In genomic region chr4:54947056-54947990, GRCm38 (mm10) we compare ENCODE assay signal across 8 mouse cellular contexts. TPM values are rescaled to one million over a fixed set of nuclear protein-coding genes. Genes with fewer than 3 reads are reported as not detected.
DNase-seq lines count a peak whose midpoint lies in the region; ATAC-seq and TF ChIP-seq lines count a peak whose summit lies in the region.

No protein-coding gene starts in this region.

- H3K9ac ChIP-seq in ES-Bruce4 (ENCODE audit: low read depth, poor library complexity, severe bottlenecking), result peak overlapping the region; percentile 89
- H3K9ac ChIP-seq in heart, embryonic 15.5 days, result peak overlapping the region; percentile 81
- H3K9ac ChIP-seq in midbrain, embryonic 11.5 days (ENCODE audit: low read length), result peak overlapping the region; percentile 95

- H3K4me3 ChIP-seq in ES-Bruce4 (ENCODE audit: low read depth, low read length), result peak overlapping the region; percentile 98
- peak overlapping the region; percentile 82 for H3K4me3 ChIP-seq in heart, embryonic 15.5 days
- peak overlapping the region; percentile 93 for H3K4me3 ChIP-seq in midbrain, embryonic 11.5 days (ENCODE audit: low read depth, low read length)

- H3K4me1 ChIP-seq in ES-Bruce4 (ENCODE audit: control insufficient read depth, insufficient read depth, low read length), result no peaks in the 10 kb centered on the region
- H3K4me1 ChIP-seq in heart, embryonic 15.5 days (replicated peaks), result peaks cover 19% of the 10 kb centered on the region; the same call in 1 of the 2 replicates
- peaks cover 13% of the 10 kb centered on the region for H3K4me1 ChIP-seq in midbrain, embryonic 11.5 days (ENCODE audit: control insufficient read depth, insufficient read depth, low read length)

- TF ChIP-seq EP300 in ES-Bruce4 (IDR thresholded peaks at IDR 0.05; ENCODE audit: insufficient read depth, low read depth, low read length), result no peak

- no peaks in the 10 kb centered on the region for H3K27me3 ChIP-seq in ES-Bruce4 (ENCODE audit: control insufficient read depth, insufficient read depth, low read length, poor library complexity, severe bottlenecking)
- H3K27me3 ChIP-seq in heart, embryonic 15.5 days, result no peaks in the 10 kb centered on the region
- no peaks in the 10 kb centered on the region for H3K27me3 ChIP-seq in midbrain, embryonic 11.5 days (ENCODE audit: control insufficient read depth, insufficient read depth, low read length)

- ATAC-seq in heart, embryonic 15.5 days (replicated peaks; ENCODE audit: insufficient number of reproducible peaks, insufficient read depth, low FRiP score, low read depth), result no peak
- ATAC-seq in midbrain, embryonic 11.5 days (ENCODE audit: low FRiP score), result peak; percentile 64

- H3K9me3 ChIP-seq in ES-Bruce4 (replicated peaks; ENCODE audit: control insufficient read depth, insufficient read depth, low read length, poor library complexity, severe bottlenecking), result no peaks in the 10 kb centered on the region
- no peaks in the 10 kb centered on the region for H3K9me3 ChIP-seq in heart, embryonic 15.5 days (replicated peaks)
- H3K9me3 ChIP-seq in midbrain, embryonic 11.5 days (ENCODE audit: control insufficient read depth, low read length), result no peaks in the 10 kb centered on the region

- TF ChIP-seq CTCF in ES-Bruce4 (IDR thresholded peaks at IDR 0.05; ENCODE audit: low read depth, low read length), result no peak

- peak; percentile 59 to 90 for DNase-seq in adrenal gland, adult (ENCODE audit: inconsistent age in 2 of 2, low spot score in 1 of 2)
- DNase-seq in adrenal gland, adult 8-10 months, result no peak
- DNase-seq in embryo, embryonic 10 days (ENCODE audit: low spot score), result peak; percentile 75
- DNase-seq in kidney, postnatal 25 days, result peak; percentile 34 to 48
- peak; percentile 97 for DNase-seq in midbrain, embryonic 11.5 days (ENCODE audit: low spot score, missing footprints)
- DNase-seq in testis, postnatal 10 days (ENCODE audit: low spot score), result peak; percentile 58

- TF ChIP-seq POLR2A in ES-Bruce4 (IDR thresholded peaks at IDR 0.05; ENCODE audit: insufficient read depth, low read length), result no peak

- WGBS in heart, embryonic 15.5 days, result 0% methylated on average over 31 of the region's 35 CpGs
- WGBS in midbrain, embryonic 11.5 days, result under 1% methylated on average over 31 of the region's 35 CpGs

- no peaks in the 10 kb centered on the region; the same call in none of the 2 replicates for H3K36me3 ChIP-seq in ES-Bruce4 (ENCODE audit: control insufficient read depth, insufficient read depth, low read length, poor library complexity, severe bottlenecking)
- H3K36me3 ChIP-seq in heart, embryonic 15.5 days, result no peaks in the 10 kb centered on the region
- H3K36me3 ChIP-seq in midbrain, embryonic 11.5 days (ENCODE audit: control insufficient read depth, insufficient read depth, low read length), result no peaks in the 10 kb centered on the region

- peak overlapping the region; percentile 91 for H3K27ac ChIP-seq in ES-Bruce4 (ENCODE audit: insufficient read depth, low read length)
- peak overlapping the region; percentile 94 for H3K27ac ChIP-seq in heart, embryonic 15.5 days
- H3K27ac ChIP-seq in midbrain, embryonic 11.5 days (ENCODE audit: low read depth, low read length), result peak overlapping the region; percentile 98

- H3K4me2 ChIP-seq in heart, embryonic 15.5 days, result peak overlapping the region; percentile 97
- peak overlapping the region; percentile 81 for H3K4me2 ChIP-seq in midbrain, embryonic 11.5 days

RNA-seq across cellular contexts. Expression of gene Zfp462, which starts 2.5 kb away (rescaled TPM):
- 10 to 100 TPM; 43.7 to 73.9 (median 58.2) TPM for total RNA-seq in adrenal gland, adult 8-10 months (2022)
- polyA plus RNA-seq in ES-Bruce4 (2011; ENCODE audit: insufficient read depth, insufficient read length, low read depth, missing spikeins), result 124 and 134 TPM in 2 replicates
- polyA plus RNA-seq in heart, embryonic 15.5 days (2015; fragmentation: Nextera tagmentation; extraction: Ambion mirVana), result 1.8 and 2.0 TPM in 2 replicates
- 18.7 and 20.2 TPM in 2 replicates for polyA plus RNA-seq in midbrain, embryonic 11.5 days (2014; fragmentation: Nextera tagmentation; extraction: Ambion mirVana)
